Mouse (Mus musculus) limb, embryonic 12.5 days (tissue): ENCODE measurements around the gene Scarf2. TPM values are rescaled to one million over a fixed set of nuclear protein-coding genes. Genes with fewer than 3 reads are reported as not detected.

ENCODE experiments used
- ATAC-seq: fragments of 200-750 bp; cut with Nextera tagmentation; 2 replicates; pipeline ENCODE4 v1.8.0; 2017; ENCODE audit warnings: low read depth, moderate TSS enrichment; ENCODE audit not compliant: insufficient number of reproducible peaks, insufficient read depth, low FRiP score, low TSS enrichment
- H3K27ac ChIP-seq: fragments of 300-500 bp; sonication (generic); 2 replicates; pipeline ENCODE4 v1.5.1; 2016; ENCODE audit warnings: mild to moderate bottlenecking, moderate library complexity
- H3K27me3 ChIP-seq: fragments of 300-500 bp; sonication (generic); 2 replicates; pipeline ENCODE4 v1.6.1; 2016; ENCODE audit warnings: mild to moderate bottlenecking, moderate library complexity
- H3K36me3 ChIP-seq: fragments of 300-500 bp; sonication (generic); 2 replicates; pipeline ENCODE4 v1.6.1; 2016; ENCODE audit warnings: mild to moderate bottlenecking, moderate library complexity
- H3K4me1 ChIP-seq: fragments of 300-500 bp; sonication (generic); replicated peaks from 2 replicates; pipeline ENCODE4 v1.6.1; 2016
- H3K4me2 ChIP-seq: fragments of 300-500 bp; sonication (generic); 2 replicates; pipeline ENCODE4 v1.6.1; 2016; ENCODE audit warnings: mild to moderate bottlenecking, moderate library complexity
- H3K4me3 ChIP-seq: fragments of 300-500 bp; sonication (generic); replicated peaks from 2 replicates; pipeline ENCODE4 v1.5.1; 2016; ENCODE audit warnings: mild to moderate bottlenecking
- H3K9ac ChIP-seq: fragments of 300-500 bp; sonication (generic); replicated peaks from 2 replicates; pipeline ENCODE4 v1.6.1; 2016; ENCODE audit warnings: mild to moderate bottlenecking, moderate library complexity
- H3K9me3 ChIP-seq: fragments of 300-500 bp; sonication (generic); 2 replicates; pipeline ENCODE4 v1.6.1; 2016; ENCODE audit warnings: mild to moderate bottlenecking, moderate library complexity
- WGBS: fragments of 180-500 bp; shearing (Covaris S2); methylation state at CpG from one replicate; pipeline ENCODE4 v1.1.7; 2016; 5-methylcytosine and 5-hydroxymethylcytosine counted together
- polyA plus RNA-seq: library from polyadenylated mRNA; unstranded; fragments of >200 nt; fragmentation: Nextera tagmentation; extraction: Ambion mirVana; gene quantifications from 2 replicates; pipeline ENCODE4 v1.2.1, GENCODE M21; 2016

The Scarf2 gene
- polyA plus RNA-seq, 1 experiment from 2014 or later: 41.0 TPM

- no peak for ATAC-seq
- peaks cover 21% of the 10 kb centered on the region for H3K36me3 ChIP-seq
- H3K4me1 ChIP-seq: peaks cover 80% of the 10 kb centered on the region
- no peaks in the 10 kb centered on the region for H3K9me3 ChIP-seq
- peak overlapping the region; percentile 90 for H3K4me3 ChIP-seq
- H3K4me2 ChIP-seq: peak overlapping the region; percentile 88
- peaks cover 53% of the 10 kb centered on the region for H3K27me3 ChIP-seq
- H3K9ac ChIP-seq: no peak overlapping the region; the same call in 1 of the 2 replicates
- H3K27ac ChIP-seq: no peak overlapping the region
Measured at GRCm38 (mm10) chr16:17799584-17799983, 2.5 kb downstream of the Scarf2 start.

- Histone ChIP-seq H3K27ac (no peak overlapping the region), H3K27me3 (peaks cover 76% of the 10 kb centered on the region), H3K9ac (no peak overlapping the region; the same call in 1 of the 2 replicates), H3K4me1 (peaks cover 86% of the 10 kb centered on the region), H3K36me3 (peaks cover 44% of the 10 kb centered on the region), H3K9me3 (no peaks in the 10 kb centered on the region), H3K4me2 (peak overlapping the region; percentile 60), H3K4me3 (peak overlapping the region; percentile 32)
- WGBS: 6% methylated on average over 7 of the region's 7 CpGs
- ATAC-seq: no peak
Measured at GRCm38 (mm10) chr16:17801777-17802455, 4.8 kb downstream of the Scarf2 start.

- no peak overlapping the region for H3K27ac ChIP-seq
- WGBS: 7% methylated on average over 18 of the region's 18 CpGs
- H3K9ac ChIP-seq: peak overlapping the region; percentile 52; the same call in 1 of the 2 replicates
- H3K9me3 ChIP-seq: no peaks in the 10 kb centered on the region
- ATAC-seq: no peak
- peak overlapping the region; percentile 60 for H3K4me2 ChIP-seq
- peak overlapping the region; percentile 32 for H3K4me3 ChIP-seq
- H3K36me3 ChIP-seq: peaks cover 49% of the 10 kb centered on the region
- peaks cover 91% of the 10 kb centered on the region for H3K4me1 ChIP-seq
- H3K27me3 ChIP-seq: peaks cover 78% of the 10 kb centered on the region
Measured at GRCm38 (mm10) chr16:17802456-17802838, 5.4 kb downstream of the Scarf2 start.

- Histone ChIP-seq H3K27ac (no peak overlapping the region), H3K4me3 (peak overlapping the region; percentile 32), H3K9ac (peak overlapping the region; percentile 52; the same call in 1 of the 2 replicates), H3K9me3 (no peaks in the 10 kb centered on the region), H3K27me3 (peaks cover 78% of the 10 kb centered on the region), H3K4me1 (peaks cover 97% of the 10 kb centered on the region), H3K4me2 (peak overlapping the region; percentile 60), H3K36me3 (peaks cover 55% of the 10 kb centered on the region)
- 3% methylated on average over 83 of the region's 83 CpGs for WGBS
- ATAC-seq: no peak
Measured at GRCm38 (mm10) chr16:17802839-17803674, 6.0 kb downstream of the Scarf2 start.

GRCm38 (mm10) chr16:17803675-17804448 lies 6.8 kb downstream of the Scarf2 start:
- Histone ChIP-seq H3K27me3 (peaks cover 76% of the 10 kb centered on the region), H3K36me3 (peaks cover 61% of the 10 kb centered on the region), H3K9me3 (no peaks in the 10 kb centered on the region), H3K4me1 (peaks cover 99% of the 10 kb centered on the region), H3K4me3 (peak overlapping the region; percentile 32), H3K9ac (peak overlapping the region; percentile 52; the same call in 1 of the 2 replicates), H3K4me2 (peak overlapping the region; percentile 60), H3K27ac (no peak overlapping the region)
- WGBS: 13% methylated on average over 33 of the region's 33 CpGs
- ATAC-seq: no peak

GRCm38 (mm10) chr16:17804449-17804912 lies 7.4 kb downstream of the Scarf2 start:
- WGBS: 3% methylated on average over 33 of the region's 33 CpGs
- Histone ChIP-seq H3K27ac (no peak overlapping the region), H3K4me2 (peak overlapping the region; percentile 60), H3K4me3 (peak overlapping the region; percentile 32), H3K9me3 (no peaks in the 10 kb centered on the region), H3K36me3 (peaks cover 61% of the 10 kb centered on the region), H3K4me1 (peaks cover 99% of the 10 kb centered on the region), H3K9ac (peak overlapping the region; percentile 35; the same call in 1 of the 2 replicates), H3K27me3 (peaks cover 70% of the 10 kb centered on the region)
- peak; percentile 26; the same call in 1 of the 2 replicates for ATAC-seq

GRCm38 (mm10) chr16:17804982-17805381 lies 7.9 kb downstream of the Scarf2 start:
- H3K9me3 ChIP-seq: no peaks in the 10 kb centered on the region
- peak overlapping the region; percentile 32; the same call in 1 of the 2 replicates for H3K4me3 ChIP-seq
- no peak overlapping the region for H3K27ac ChIP-seq
- H3K9ac ChIP-seq: 0 out of 2 replicates have a peak overlapping the region, but pooled peaks have one; percentile 35
- 22% methylated on average over 7 of the region's 7 CpGs for WGBS
- H3K4me2 ChIP-seq: peak overlapping the region; percentile 60
- ATAC-seq: no peak
- peaks cover 61% of the 10 kb centered on the region for H3K36me3 ChIP-seq
- peaks cover 99% of the 10 kb centered on the region for H3K4me1 ChIP-seq
- peaks cover 67% of the 10 kb centered on the region for H3K27me3 ChIP-seq

GRCm38 (mm10) chr16:17806581-17807191 lies 9.6 kb downstream of the Scarf2 start:
- H3K9ac ChIP-seq: peak overlapping the region; percentile 73
- peak overlapping the region; percentile 42 for H3K4me3 ChIP-seq
- 5% methylated on average over 50 of the region's 50 CpGs for WGBS
- peak overlapping the region; percentile 90 for H3K27ac ChIP-seq
- H3K27me3 ChIP-seq: peaks cover 54% of the 10 kb centered on the region
- peaks cover 97% of the 10 kb centered on the region for H3K4me1 ChIP-seq
- H3K36me3 ChIP-seq: peaks cover 56% of the 10 kb centered on the region
- H3K9me3 ChIP-seq: no peaks in the 10 kb centered on the region
- peak overlapping the region; percentile 80 for H3K4me2 ChIP-seq
- ATAC-seq: no peak

GRCm38 (mm10) chr16:17807192-17808009 lies 10.3 kb downstream of the Scarf2 start:
- H3K4me1 ChIP-seq: peaks cover 89% of the 10 kb centered on the region
- WGBS: 3% methylated on average over 73 of the region's 73 CpGs
- ATAC-seq: 0 out of 2 replicates have a peak, but pooled peaks have one; percentile 22
- peak overlapping the region; percentile 73 for H3K9ac ChIP-seq
- peak overlapping the region; percentile 80 for H3K4me2 ChIP-seq
- peak overlapping the region; percentile 42 for H3K4me3 ChIP-seq
- H3K27me3 ChIP-seq: peaks cover 47% of the 10 kb centered on the region
- H3K27ac ChIP-seq: peak overlapping the region; percentile 90
- no peaks in the 10 kb centered on the region for H3K9me3 ChIP-seq
- H3K36me3 ChIP-seq: peaks cover 56% of the 10 kb centered on the region

- Histone ChIP-seq H3K4me3 (no peak overlapping the region), H3K4me1 (peaks cover 72% of the 10 kb centered on the region), H3K27ac (peak overlapping the region; percentile 98), H3K9me3 (no peaks in the 10 kb centered on the region), H3K4me2 (peak overlapping the region; percentile 22), H3K27me3 (peaks cover 36% of the 10 kb centered on the region), H3K36me3 (peaks cover 42% of the 10 kb centered on the region), H3K9ac (peak overlapping the region; percentile 23; the same call in 1 of the 2 replicates)
- 80% methylated on average over 4 of the region's 4 CpGs for WGBS
- no peak for ATAC-seq
Measured at GRCm38 (mm10) chr16:17809125-17809524, 12.0 kb downstream of the Scarf2 start.
